19 mouse cellular contexts compared by ENCODE assay signal in the genomic region with DNA sequence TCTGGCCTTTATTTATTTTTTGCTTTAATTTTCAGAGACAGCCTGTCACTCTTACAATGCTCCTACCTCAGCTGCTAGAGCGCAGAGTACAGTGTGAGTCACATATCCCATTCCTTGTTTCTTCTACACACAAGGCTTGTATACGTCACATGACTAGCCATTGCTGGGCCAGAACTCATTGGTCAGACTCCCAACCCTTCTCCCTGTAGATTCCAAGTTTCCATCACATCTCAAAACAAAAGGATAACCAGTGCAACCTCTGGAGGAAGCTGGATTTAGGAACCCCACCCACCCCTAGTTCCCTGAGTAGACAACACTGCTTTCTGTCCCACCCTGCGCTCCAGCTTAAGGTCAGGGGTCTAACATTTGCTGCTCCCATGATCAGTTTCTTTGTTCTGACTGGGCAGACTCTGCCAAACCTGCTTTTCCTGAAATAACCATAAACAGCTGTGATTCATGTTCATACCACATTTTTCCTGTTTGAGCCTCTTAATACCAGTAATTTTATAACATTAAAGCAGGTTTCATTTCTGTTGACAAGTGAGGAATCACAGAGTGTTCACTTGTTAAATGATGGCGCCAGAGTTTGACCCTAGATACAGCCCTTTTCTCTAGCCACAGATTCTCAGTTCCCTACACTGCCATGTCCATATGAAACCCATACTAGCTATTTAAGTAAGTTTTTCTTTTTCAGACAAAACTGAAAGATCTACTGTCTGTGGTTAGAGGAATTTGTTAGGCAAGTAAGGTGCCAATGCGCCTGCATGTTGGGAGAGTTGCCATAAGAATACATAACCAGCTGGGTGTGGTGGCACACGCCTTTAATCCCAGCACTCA. TPM values are rescaled to one million over a fixed set of nuclear protein-coding genes. Genes with fewer than 3 reads are reported as not detected.
DNase-seq lines count a peak whose midpoint lies in the region; ATAC-seq and TF ChIP-seq lines count a peak whose summit lies in the region.
"Had no signal": no experiment of that assay in that cellular context is flagged by ENCODE, and none has a peak within 500 bp of the region (broad histone marks: within the 10 kb centered on the region; RNA-seq: fewer than 3 reads in every experiment).

No protein-coding gene starts in this region.

- no peak overlapping the region for H3K4me2 ChIP-seq in lung, postnatal 0 days (replicated peaks; ENCODE audit: low read depth, low read length)
- H3K4me2 ChIP-seq: hindbrain, embryonic 13.5 days; midbrain, embryonic 12.5 days; neural tube, embryonic 15.5 days had no signal

- H3K9me3 ChIP-seq in heart, embryonic 10.5 days, result no peaks in the 10 kb centered on the region
- no peaks in the 10 kb centered on the region for H3K9me3 ChIP-seq in lung, postnatal 0 days (ENCODE audit: low read length)
- H3K9me3 ChIP-seq: hindbrain, embryonic 13.5 days; midbrain, embryonic 12.5 days; neural tube, embryonic 15.5 days had no signal

- H3K4me3 ChIP-seq in heart, embryonic 10.5 days, result no peak overlapping the region
- H3K4me3 ChIP-seq in lung, postnatal 0 days (ENCODE audit: low read depth, low read length), result no peak overlapping the region
- H3K4me3 ChIP-seq: hindbrain, embryonic 13.5 days; midbrain, embryonic 12.5 days; neural tube, embryonic 15.5 days had no signal

- 89% methylated on average over 6 of the region's 6 CpGs for whole genome bisulfite sequencing in heart, embryonic 10.5 days
- 86% methylated on average over 6 of the region's 6 CpGs for WGBS in lung, postnatal 0 days

- no peak overlapping the region for H3K9ac ChIP-seq in lung, postnatal 0 days (replicated peaks; ENCODE audit: low read depth)
- H3K9ac ChIP-seq: hindbrain, embryonic 13.5 days; liver, embryonic 14.5 days; midbrain, embryonic 12.5 days; neural tube, embryonic 15.5 days had no signal

- TF ChIP-seq CTCF in lung, postnatal 0 days (IDR thresholded peaks at IDR 0.05), result no peak

- no peaks in the 10 kb centered on the region for H3K27me3 ChIP-seq in heart, embryonic 10.5 days (ENCODE audit: insufficient read depth, poor library complexity, severe bottlenecking)
- no peaks in the 10 kb centered on the region for H3K27me3 ChIP-seq in lung, postnatal 0 days (replicated peaks; ENCODE audit: insufficient read depth, low read length)
- H3K27me3 ChIP-seq: hindbrain, embryonic 13.5 days; midbrain, embryonic 12.5 days; neural tube, embryonic 15.5 days had no signal

- intact Hi-C loops in heart, postnatal 10 days (cut with DNase I), result loop anchor here (5.0 kb wide), 1 partner anchor 40 kb away; no protein-coding TSS in a partner anchor

- no peak overlapping the region for H3K27ac ChIP-seq in heart, embryonic 10.5 days
- no peak overlapping the region for H3K27ac ChIP-seq in lung, postnatal 0 days (ENCODE audit: low read length)
- H3K27ac ChIP-seq: hindbrain, embryonic 13.5 days; liver, embryonic 14.5 days; macrophage; midbrain, embryonic 12.5 days; neural tube, embryonic 15.5 days had no signal

- H3K4me1 ChIP-seq in heart, embryonic 10.5 days, result peaks cover under 1% of the 10 kb centered on the region; the same call in 1 of the 2 replicates
- H3K4me1 ChIP-seq in lung, postnatal 0 days (ENCODE audit: insufficient read depth, low read depth, low read length), result peaks cover under 1% of the 10 kb centered on the region; the same call in 1 of the 2 replicates
- H3K4me1 ChIP-seq: midbrain, embryonic 12.5 days had no signal

- H3K36me3 ChIP-seq in heart, embryonic 10.5 days, result peaks cover 83% of the 10 kb centered on the region
- H3K36me3 ChIP-seq in lung, postnatal 0 days (ENCODE audit: insufficient read depth, low read length), result 0 out of 2 replicates have a peak, but pooled peaks cover 5% of the 10 kb centered on the region

- DNase-seq in heart, adult 9 months (ENCODE audit: low spot score in 2 of 2), result peak; percentile 58 to 59
- DNase-seq in heart, embryonic 10.5 days (ENCODE audit: low spot score), result no peak
- DNase-seq in lung, postnatal 25 days (ENCODE audit: low spot score), result peak; percentile 24
- no peak for DNase-seq in lung, postnatal 0 days (ENCODE audit: low spot score)
- peak; percentile 32 to 37 for DNase-seq in heart, postnatal 10 days
- no peak for DNase-seq in cerebellum, postnatal 14 days
- DNase-seq in ovary, adult 18-20 months (ENCODE audit: low spot score), result no peak
- DNase-seq: adrenal gland, adult 8-10 months; cerebellum, adult 2 months; kidney, postnatal 4 days; layer of hippocampus, postnatal 36 days; left cerebral cortex, postnatal 4 days; spleen, adult 18-20 months had no signal

- ATAC-seq in lung, postnatal 0 days, result no peak
- ATAC-seq: intestine, embryonic 16.5 days had no signal

- TF ChIP-seq EP300 in lung, postnatal 0 days (IDR thresholded peaks at IDR 0.05), result no peak

RNA-seq across cellular contexts. Expression of gene Traf4, which starts 18.5 kb away (rescaled TPM):
- 57.9 and 88.7 TPM in 2 replicates for polyA plus RNA-seq in heart, embryonic 10.5 days (2016; fragmentation: Nextera tagmentation; extraction: Ambion mirVana)
- polyA plus RNA-seq in lung, postnatal 0 days (2015; fragmentation: Nextera tagmentation; extraction: Ambion mirVana), result 33.0 and 33.9 TPM in 2 replicates
- 10 to 100 TPM; 17.5 to 21.0 TPM for total RNA-seq in heart, postnatal 10 days (2021)

RNA-seq across cellular contexts. Expression of gene Nek8, which starts 29.6 kb away (rescaled TPM):
- 15.3 and 16.5 TPM in 2 replicates for polyA plus RNA-seq in heart, embryonic 10.5 days (2016; fragmentation: Nextera tagmentation; extraction: Ambion mirVana)
- polyA plus RNA-seq in lung, postnatal 0 days (2015; fragmentation: Nextera tagmentation; extraction: Ambion mirVana), result 11.7 and 14.4 TPM in 2 replicates
- total RNA-seq in heart, postnatal 10 days (2021), result 1 to 10 TPM; 4.5 to 5.4 TPM

RNA-seq across cellular contexts. Expression of gene Tlcd1, which starts 29.6 kb away (rescaled TPM):
- 16.9 and 18.7 TPM in 2 replicates for polyA plus RNA-seq in heart, embryonic 10.5 days (2016; fragmentation: Nextera tagmentation; extraction: Ambion mirVana)
- polyA plus RNA-seq in lung, postnatal 0 days (2015; fragmentation: Nextera tagmentation; extraction: Ambion mirVana), result 18.2 and 20.0 TPM in 2 replicates
- total RNA-seq in heart, postnatal 10 days (2021), result 1 to 10 TPM; 9.1 to 9.4 TPM

RNA-seq across cellular contexts. Expression of gene Rpl23a, which starts 36.5 kb away (rescaled TPM):
- polyA plus RNA-seq in heart, embryonic 10.5 days (2016; fragmentation: Nextera tagmentation; extraction: Ambion mirVana), result 863 and 999 TPM in 2 replicates
- polyA plus RNA-seq in lung, postnatal 0 days (2015; fragmentation: Nextera tagmentation; extraction: Ambion mirVana), result 991 and 1,079 TPM in 2 replicates
- 100 to 1,000 TPM; 965 to 994 TPM for total RNA-seq in heart, postnatal 10 days (2021)

RNA-seq across cellular contexts. Expression of gene Rab34, which starts 41.3 kb away (rescaled TPM):
- 63.2 and 88.1 TPM in 2 replicates for polyA plus RNA-seq in heart, embryonic 10.5 days (2016; fragmentation: Nextera tagmentation; extraction: Ambion mirVana)
- polyA plus RNA-seq in lung, postnatal 0 days (2015; fragmentation: Nextera tagmentation; extraction: Ambion mirVana), result 103 and 104 TPM in 2 replicates
- total RNA-seq in heart, postnatal 10 days (2021), result 10 to 100 TPM; 22.3 to 24.3 TPM

Comparison
In these comparisons a context has a peak if more than half of its experiments do, and no peak if none do; other contexts are left out.
1. DNase-seq: peak in heart, adult 9 months (2 of 2), lung, postnatal 25 days (single experiment) and heart, postnatal 10 days (2 of 2); none in heart, embryonic 10.5 days (single experiment), lung, postnatal 0 days (single experiment), cerebellum, postnatal 14 days (0 of 2) and ovary, adult 18-20 months (single experiment).